Mouse (Mus musculus): ENCODE results near the gene Mup18.
"Not testable (repeated sequence)": the region's sequence is repeated elsewhere in the genome, so short reads cannot be mapped to it uniquely, and the experiment has no call there.

Mup18 gene

GRCm38 (mm10) chr4:61674036-61674435 lies at the start of gene Mup18:
Mup18 (minus strand) TSS chr4:61674136.
- DNase-seq (ENCODE audit: low read depth, low spot score) = not testable (repeated sequence)

GRCm38 (mm10) chr4:61714296-61714695 lies 40.4 kb upstream of the Mup18 start:
- not testable (repeated sequence) for DNase-seq (ENCODE audit: low read depth, low spot score)
